Mouse (Mus musculus): ENCODE data around the gene Rag1. TPM values are rescaled to one million over a fixed set of nuclear protein-coding genes. Genes with fewer than 3 reads are reported as not detected.

Rag1 gene
- polyA plus RNA-seq, 1 experiment: 350 TPM

- WGBS: 18% methylated on average over 2 of the region's 2 CpGs
- H3K4me3 ChIP-seq (ENCODE audit: control insufficient read depth, insufficient read depth, low read length): no peak overlapping the region
- TF ChIP-seq POLR2A (IDR thresholded peaks at IDR 0.05; ENCODE audit: control insufficient read depth, extremely low read depth, insufficient read depth, low read length, poor library complexity) (no peak), CTCF (IDR thresholded peaks at IDR 0.05; ENCODE audit: borderline replicate concordance, control insufficient read depth, extremely low read depth, insufficient read depth, low read length, poor library complexity) (no peak)
Observed at GRCm38 (mm10) chr2:101624011-101624410, 25.3 kb downstream of the Rag1 start.

GRCm38 (mm10) chr2:101623042-101623441, 26.3 kb downstream of the Rag1 start:
- peaks cover 14% of the 10 kb centered on the region for H3K4me1 ChIP-seq (replicated peaks; ENCODE audit: control insufficient read depth, insufficient read depth, low read length)
- H3K27ac ChIP-seq (ENCODE audit: control insufficient read depth, insufficient read depth, low read length): no peak overlapping the region; the same call in 1 of the 2 replicates
- peak; percentile 6 for DNase-seq
- peaks cover 5% of the 10 kb centered on the region; the same call in 1 of the 2 replicates for H3K36me3 ChIP-seq (ENCODE audit: control insufficient read depth, insufficient read depth, low read length)
- 44% methylated on average over 2 of the region's 2 CpGs for WGBS
- H3K4me3 ChIP-seq (ENCODE audit: control insufficient read depth, insufficient read depth, low read length): no peak overlapping the region
- TF ChIP-seq CTCF (IDR thresholded peaks at IDR 0.05; ENCODE audit: borderline replicate concordance, control insufficient read depth, extremely low read depth, insufficient read depth, low read length, poor library complexity) (no peak), POLR2A (IDR thresholded peaks at IDR 0.05; ENCODE audit: control insufficient read depth, extremely low read depth, insufficient read depth, low read length, poor library complexity) (no peak)
- no peaks in the 10 kb centered on the region for H3K27me3 ChIP-seq (ENCODE audit: control insufficient read depth, insufficient read depth, low read length)

More at GRCm38 (mm10) chr2:101624011-101624410, 25.3 kb downstream of the Rag1 start:
- peak overlapping the region; percentile 40; the same call in 1 of the 2 replicates for H3K27ac ChIP-seq (ENCODE audit: control insufficient read depth, insufficient read depth, low read length)
- peaks cover 15% of the 10 kb centered on the region; the same call in 1 of the 2 replicates for H3K36me3 ChIP-seq (ENCODE audit: control insufficient read depth, insufficient read depth, low read length)
- peaks cover 17% of the 10 kb centered on the region for H3K4me1 ChIP-seq (replicated peaks; ENCODE audit: control insufficient read depth, insufficient read depth, low read length)
- peak; percentile 4 for DNase-seq
- no peaks in the 10 kb centered on the region for H3K27me3 ChIP-seq (ENCODE audit: control insufficient read depth, insufficient read depth, low read length)

GRCm38 (mm10) chr2:101621611-101622010, 27.7 kb downstream of the Rag1 start:
- WGBS: 11% methylated on average over 7 of the region's 7 CpGs
- no peak overlapping the region for H3K4me3 ChIP-seq (ENCODE audit: control insufficient read depth, insufficient read depth, low read length)
- peaks cover 4% of the 10 kb centered on the region; the same call in 1 of the 2 replicates for H3K36me3 ChIP-seq (ENCODE audit: control insufficient read depth, insufficient read depth, low read length)
- TF ChIP-seq CTCF (IDR thresholded peaks at IDR 0.05; ENCODE audit: borderline replicate concordance, control insufficient read depth, extremely low read depth, insufficient read depth, low read length, poor library complexity) (no peak), POLR2A (IDR thresholded peaks at IDR 0.05; ENCODE audit: control insufficient read depth, extremely low read depth, insufficient read depth, low read length, poor library complexity) (no peak)
- peak overlapping the region; percentile 100 for H3K27ac ChIP-seq (ENCODE audit: control insufficient read depth, insufficient read depth, low read length)
- peaks cover 17% of the 10 kb centered on the region for H3K4me1 ChIP-seq (replicated peaks; ENCODE audit: control insufficient read depth, insufficient read depth, low read length)
- no peaks in the 10 kb centered on the region for H3K27me3 ChIP-seq (ENCODE audit: control insufficient read depth, insufficient read depth, low read length)
- DNase-seq: peak; percentile 25

GRCm38 (mm10) chr2:101620899-101621298, 28.4 kb downstream of the Rag1 start:
- WGBS: 20% methylated on average over 3 of the region's 3 CpGs
- DNase-seq: peak; percentile 58
- Histone ChIP-seq H3K36me3 (ENCODE audit: control insufficient read depth, insufficient read depth, low read length) (no peaks in the 10 kb centered on the region), H3K27me3 (ENCODE audit: control insufficient read depth, insufficient read depth, low read length) (no peaks in the 10 kb centered on the region), H3K4me3 (ENCODE audit: control insufficient read depth, insufficient read depth, low read length) (no peak overlapping the region), H3K27ac (ENCODE audit: control insufficient read depth, insufficient read depth, low read length) (peak overlapping the region; percentile 45), H3K4me1 (replicated peaks; ENCODE audit: control insufficient read depth, insufficient read depth, low read length) (peaks cover 20% of the 10 kb centered on the region)
- TF ChIP-seq CTCF (IDR thresholded peaks at IDR 0.05; ENCODE audit: borderline replicate concordance, control insufficient read depth, extremely low read depth, insufficient read depth, low read length, poor library complexity): no peak
- TF ChIP-seq POLR2A (IDR thresholded peaks at IDR 0.05; ENCODE audit: control insufficient read depth, extremely low read depth, insufficient read depth, low read length, poor library complexity): no peak

- peaks cover 23% of the 10 kb centered on the region for H3K4me1 ChIP-seq (replicated peaks; ENCODE audit: control insufficient read depth, insufficient read depth, low read length)
- no peaks in the 10 kb centered on the region for H3K36me3 ChIP-seq (ENCODE audit: control insufficient read depth, insufficient read depth, low read length)
- TF ChIP-seq CTCF (IDR thresholded peaks at IDR 0.05; ENCODE audit: borderline replicate concordance, control insufficient read depth, extremely low read depth, insufficient read depth, low read length, poor library complexity): no peak
- no peak for TF ChIP-seq POLR2A (IDR thresholded peaks at IDR 0.05; ENCODE audit: control insufficient read depth, extremely low read depth, insufficient read depth, low read length, poor library complexity)
- no peak overlapping the region for H3K27ac ChIP-seq (ENCODE audit: control insufficient read depth, insufficient read depth, low read length)
- 59% methylated on average over 4 of the region's 4 CpGs for WGBS
- no peaks in the 10 kb centered on the region for H3K27me3 ChIP-seq (ENCODE audit: control insufficient read depth, insufficient read depth, low read length)
- DNase-seq: no peak
- no peak overlapping the region for H3K4me3 ChIP-seq (ENCODE audit: control insufficient read depth, insufficient read depth, low read length)
Observed at GRCm38 (mm10) chr2:101618373-101618772, 30.9 kb downstream of the Rag1 start.

GRCm38 (mm10) chr2:101615464-101616305, 33.6 kb downstream of the Rag1 start:
- TF ChIP-seq CTCF (IDR thresholded peaks at IDR 0.05; ENCODE audit: borderline replicate concordance, control insufficient read depth, extremely low read depth, insufficient read depth, low read length, poor library complexity): no peak
- TF ChIP-seq POLR2A (IDR thresholded peaks at IDR 0.05; ENCODE audit: control insufficient read depth, extremely low read depth, insufficient read depth, low read length, poor library complexity): no peak
- DNase-seq: peak; percentile 32
- Histone ChIP-seq H3K27ac (ENCODE audit: control insufficient read depth, insufficient read depth, low read length) (no peak overlapping the region), H3K4me1 (replicated peaks; ENCODE audit: control insufficient read depth, insufficient read depth, low read length) (peaks cover 16% of the 10 kb centered on the region), H3K4me3 (ENCODE audit: control insufficient read depth, insufficient read depth, low read length) (no peak overlapping the region), H3K36me3 (ENCODE audit: control insufficient read depth, insufficient read depth, low read length) (no peaks in the 10 kb centered on the region), H3K27me3 (ENCODE audit: control insufficient read depth, insufficient read depth, low read length) (no peaks in the 10 kb centered on the region)
- 55% methylated on average over 10 of the region's 10 CpGs for WGBS

Data from thymus, adult 2 months (tissue).